Mouse (Mus musculus) forebrain, embryonic 11.5 days (tissue): ENCODE results near the gene Itpr2. TPM values are rescaled to one million over a fixed set of nuclear protein-coding genes. Genes with fewer than 3 reads are reported as not detected.

Source experiments
- ATAC-seq: fragments of 200-750 bp; cut with Nextera tagmentation; replicated peaks from 2 replicates; pipeline ENCODE4 v1.8.0; 2017; ENCODE audit warnings: moderate TSS enrichment; ENCODE audit not compliant: low FRiP score
- DNase-seq: peaks from one replicate; pipeline ENCODE4 v3.0.0-alpha.2; 2017; ENCODE audit warnings: low spot score
- H3K27ac ChIP-seq: fragments of 300-500 bp; sonication (generic); 2 replicates; pipeline ENCODE4 v1.5.1; 2014; ENCODE audit warnings: low read depth, low read length
- H3K27me3 ChIP-seq: fragments of 300-500 bp; sonication (generic); 2 replicates; pipeline ENCODE4 v1.6.1; 2014; ENCODE audit warnings: mild to moderate bottlenecking, low read length, mixed read lengths; ENCODE audit not compliant: control insufficient read depth, insufficient read depth
- H3K36me3 ChIP-seq: fragments of 300-500 bp; sonication (generic); 2 replicates; pipeline ENCODE4 v1.6.1; 2014; ENCODE audit warnings: mild to moderate bottlenecking, low read length, moderate library complexity, mixed read lengths; ENCODE audit not compliant: control insufficient read depth, insufficient read depth
- H3K4me1 ChIP-seq: fragments of 300-500 bp; sonication (generic); replicated peaks from 2 replicates; pipeline ENCODE4 v1.6.1; 2014; ENCODE audit warnings: low read length, mixed read lengths; ENCODE audit not compliant: control insufficient read depth, insufficient read depth
- H3K4me2 ChIP-seq: fragments of 300-500 bp; sonication (generic); 2 replicates; pipeline ENCODE4 v1.6.1; 2014; ENCODE audit warnings: low read depth, mild to moderate bottlenecking, low read length, moderate library complexity, mixed read lengths; ENCODE audit not compliant: severe bottlenecking
- H3K4me3 ChIP-seq: fragments of 300-500 bp; sonication (generic); 2 replicates; pipeline ENCODE4 v1.5.1; 2014; ENCODE audit warnings: low read depth, low read length
- H3K9ac ChIP-seq: fragments of 300-500 bp; sonication (generic); 2 replicates; pipeline ENCODE4 v1.6.1; 2014; ENCODE audit warnings: low read length
- H3K9me3 ChIP-seq: fragments of 300-500 bp; sonication (generic); 2 replicates; pipeline ENCODE4 v1.6.1; 2016; ENCODE audit warnings: low read length, mixed read lengths; ENCODE audit not compliant: control insufficient read depth
- WGBS: fragments of 180-500 bp; shearing (Covaris S2); extraction: QIAGEN DNeasy Blood & Tissue Kit; methylation state at CpG from one replicate; pipeline ENCODE4 v1.1.7; 2014; 5-methylcytosine and 5-hydroxymethylcytosine counted together
- polyA plus RNA-seq: library from polyadenylated mRNA; unstranded; fragments of >200 nt; fragmentation: Nextera tagmentation; extraction: Ambion mirVana; gene quantifications from 2 replicates; pipeline ENCODE4 v1.2.1, GENCODE M21; 2014

The Itpr2 gene
- polyA plus RNA-seq, 1 experiment from 2014 or later = 5.3 TPM

- ATAC-seq (no peak), DNase-seq (no peak)
- Histone ChIP-seq H3K27me3 (no peaks in the 10 kb centered on the region), H3K4me3 (no peak overlapping the region), H3K9ac (no peak overlapping the region), H3K9me3 (no peaks in the 10 kb centered on the region), H3K4me1 (no peaks in the 10 kb centered on the region), H3K36me3 (no peaks in the 10 kb centered on the region), H3K4me2 (no peak overlapping the region), H3K27ac (no peak overlapping the region)
- 76% methylated on average over 5 of the region's 5 CpGs for WGBS
These were observed 349.2 kb downstream of the Itpr2 start for GRCm38 (mm10) chr6:146152843-146153242.

GRCm38 (mm10) chr6:146140966-146141585 lies 360.9 kb downstream of the Itpr2 start:
- no peaks in the 10 kb centered on the region for H3K36me3 ChIP-seq
- H3K9ac ChIP-seq = no peak overlapping the region
- peaks cover 3% of the 10 kb centered on the region; the same call in 1 of the 2 replicates for H3K4me1 ChIP-seq
- no peak for ATAC-seq
- H3K27me3 ChIP-seq = no peaks in the 10 kb centered on the region
- no peak overlapping the region for H3K4me3 ChIP-seq
- no peak overlapping the region for H3K27ac ChIP-seq
- no peaks in the 10 kb centered on the region for H3K9me3 ChIP-seq
- 92% methylated on average over 4 of the region's 4 CpGs for WGBS
- DNase-seq = peak; percentile 16
- H3K4me2 ChIP-seq = no peak overlapping the region

GRCm38 (mm10) chr6:146140171-146140570 lies 361.9 kb downstream of the Itpr2 start:
- no peak for ATAC-seq
- Histone ChIP-seq H3K4me1 (peaks cover 3% of the 10 kb centered on the region; the same call in 1 of the 2 replicates), H3K4me3 (no peak overlapping the region), H3K9me3 (no peaks in the 10 kb centered on the region), H3K36me3 (no peaks in the 10 kb centered on the region), H3K27ac (no peak overlapping the region), H3K9ac (no peak overlapping the region), H3K27me3 (no peaks in the 10 kb centered on the region), H3K4me2 (no peak overlapping the region)
- 91% methylated on average over 6 of the region's 6 CpGs for whole genome bisulfite sequencing
- no peak for DNase-seq

- 51% methylated on average over 4 of the region's 4 CpGs for WGBS
- Histone ChIP-seq H3K4me1 (peaks cover 3% of the 10 kb centered on the region; the same call in 1 of the 2 replicates), H3K27ac (no peak overlapping the region), H3K9me3 (no peaks in the 10 kb centered on the region), H3K4me3 (no peak overlapping the region), H3K27me3 (no peaks in the 10 kb centered on the region), H3K4me2 (no peak overlapping the region), H3K9ac (no peak overlapping the region), H3K36me3 (no peaks in the 10 kb centered on the region)
- peak; percentile 31 for DNase-seq
- no peak; the same call in 1 of the 2 replicates for ATAC-seq
These were observed 365.4 kb downstream of the Itpr2 start for GRCm38 (mm10) chr6:146136646-146137045.

DNA sequence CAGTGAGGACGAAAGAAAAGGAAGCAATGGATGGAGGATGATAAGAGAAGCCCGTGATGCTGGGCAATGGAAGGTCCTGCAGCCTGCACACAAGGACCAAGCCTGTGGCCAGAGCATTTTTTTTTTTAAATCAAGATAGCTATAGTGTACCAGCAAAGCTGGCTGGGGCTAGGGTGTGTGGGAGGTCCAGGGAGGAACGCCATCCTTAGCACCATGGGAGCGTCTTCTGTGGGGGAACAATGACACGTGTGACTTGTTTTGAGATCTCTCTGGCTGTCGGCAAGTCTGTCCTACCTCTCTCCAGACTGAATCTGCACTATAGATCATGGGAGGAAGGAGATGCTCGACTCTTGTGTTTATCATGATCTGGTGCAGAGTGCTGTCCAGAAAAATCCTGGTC lies 365.8 kb downstream of the Itpr2 start:
- H3K9me3 ChIP-seq = no peaks in the 10 kb centered on the region
- peaks cover 3% of the 10 kb centered on the region; the same call in 1 of the 2 replicates for H3K4me1 ChIP-seq
- no peak overlapping the region for H3K4me2 ChIP-seq
- no peaks in the 10 kb centered on the region for H3K36me3 ChIP-seq
- no peak overlapping the region for H3K4me3 ChIP-seq
- no peaks in the 10 kb centered on the region for H3K27me3 ChIP-seq
- ATAC-seq (no peak), DNase-seq (no peak)
- no peak overlapping the region for H3K27ac ChIP-seq
- no peak overlapping the region for H3K9ac ChIP-seq
- 55% methylated on average over 7 of the region's 7 CpGs for WGBS

- Histone ChIP-seq H3K36me3 (no peaks in the 10 kb centered on the region), H3K9ac (no peak overlapping the region), H3K4me3 (no peak overlapping the region), H3K27me3 (no peaks in the 10 kb centered on the region), H3K4me2 (no peak overlapping the region), H3K27ac (no peak overlapping the region), H3K9me3 (no peaks in the 10 kb centered on the region), H3K4me1 (peaks cover 3% of the 10 kb centered on the region; the same call in 1 of the 2 replicates)
- no peak for ATAC-seq
- WGBS = 67% methylated on average over 8 of the region's 8 CpGs
- DNase-seq = peak; percentile 41
These were observed 366.7 kb downstream of the Itpr2 start for GRCm38 (mm10) chr6:146135291-146135690.

GRCm38 (mm10) chr6:146133921-146134320 lies 368.1 kb downstream of the Itpr2 start:
- ATAC-seq (no peak), DNase-seq (no peak)
- Histone ChIP-seq H3K36me3 (no peaks in the 10 kb centered on the region), H3K9ac (no peak overlapping the region), H3K9me3 (no peaks in the 10 kb centered on the region), H3K4me3 (no peak overlapping the region), H3K27ac (no peak overlapping the region), H3K4me1 (peaks cover 3% of the 10 kb centered on the region; the same call in 1 of the 2 replicates), H3K4me2 (no peak overlapping the region), H3K27me3 (no peaks in the 10 kb centered on the region)
- WGBS = 88% methylated on average over 8 of the region's 8 CpGs

DNA sequence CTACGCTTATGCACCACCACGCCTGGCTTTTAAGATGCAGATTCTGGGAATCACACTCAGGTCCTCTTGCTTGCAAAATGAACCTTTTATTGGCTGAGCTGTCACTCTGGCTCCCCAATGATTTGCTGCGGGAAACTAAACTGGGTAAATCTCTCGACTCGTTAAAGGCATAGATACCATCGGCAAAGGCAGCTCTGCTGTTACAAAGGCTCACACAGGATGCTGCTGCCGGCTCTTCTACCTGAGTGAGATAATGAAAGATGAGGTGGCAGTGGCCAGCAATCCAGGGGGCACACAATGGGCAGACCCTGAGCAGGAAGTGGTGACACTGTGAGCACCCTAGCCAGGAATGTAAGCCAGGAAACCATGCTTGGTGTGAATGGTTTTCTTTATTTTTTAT lies 373.0 kb downstream of the Itpr2 start:
- Histone ChIP-seq H3K27ac (no peak overlapping the region), H3K4me1 (no peaks in the 10 kb centered on the region), H3K4me3 (no peak overlapping the region), H3K9me3 (no peaks in the 10 kb centered on the region), H3K4me2 (no peak overlapping the region), H3K9ac (no peak overlapping the region), H3K36me3 (no peaks in the 10 kb centered on the region), H3K27me3 (no peaks in the 10 kb centered on the region)
- WGBS = 78% methylated on average over 7 of the region's 7 CpGs
- peak; percentile 19 for DNase-seq
- no peak for ATAC-seq
